Mouse (Mus musculus) thymus, adult 2 months (tissue): Measurements from ENCODE around the gene Cs. TPM values are rescaled to one million over a fixed set of nuclear protein-coding genes. Genes with fewer than 3 reads are reported as not detected.
"Not testable (repeated sequence)": the region's sequence is repeated elsewhere in the genome, so short reads cannot be mapped to it uniquely, and the experiment has no call there.

ENCODE experiments used
- DNase-seq: peaks from one replicate; pipeline ENCODE4 v3.0.0; 2021
- H3K27ac ChIP-seq: fragments of 200-500 bp; 2 replicates; pipeline ENCODE4 v1.5.1; 2012; ENCODE audit warnings: low read length, control low read depth; ENCODE audit not compliant: control insufficient read depth, insufficient read depth
- H3K27me3 ChIP-seq: fragments of 200-500 bp; 2 replicates; pipeline ENCODE4 v1.6.1; 2012; ENCODE audit warnings: mild to moderate bottlenecking, low read length, moderate library complexity, mixed read lengths; ENCODE audit not compliant: control insufficient read depth, insufficient read depth
- H3K36me3 ChIP-seq: fragments of 200-500 bp; 2 replicates; pipeline ENCODE4 v1.6.1; 2012; ENCODE audit warnings: mild to moderate bottlenecking, low read length, moderate library complexity; ENCODE audit not compliant: control insufficient read depth, insufficient read depth
- H3K4me1 ChIP-seq: fragments of 200-500 bp; replicated peaks from 2 replicates; pipeline ENCODE4 v1.6.1; 2012; ENCODE audit warnings: low read length; ENCODE audit not compliant: control insufficient read depth, insufficient read depth
- H3K4me3 ChIP-seq: fragments of 200-500 bp; 2 replicates; pipeline ENCODE4 v1.5.1; 2012; ENCODE audit warnings: mild to moderate bottlenecking, low read length, control low read depth, moderate library complexity; ENCODE audit not compliant: control insufficient read depth, insufficient read depth
- CTCF ChIP-seq: fragments of 200-500 bp; IDR thresholded peaks from 2 replicates; pipeline ENCODE4 v1.5.1; 2012; ENCODE audit warnings: mild to moderate bottlenecking, control low read depth, low read length, moderate library complexity, borderline replicate concordance; ENCODE audit not compliant: control insufficient read depth, poor library complexity, insufficient read depth; ENCODE audit errors: extremely low read depth
- POLR2A ChIP-seq: fragments of 200-500 bp; IDR thresholded peaks from 2 replicates; pipeline ENCODE4 v1.6.1; 2012; ENCODE audit warnings: mild to moderate bottlenecking, low read length, control low read depth, moderate library complexity; ENCODE audit not compliant: control insufficient read depth, poor library complexity, insufficient read depth; ENCODE audit errors: extremely low read depth
- WGBS: fragments of 180-500 bp; shearing (Covaris S2); methylation state at CpG from one replicate; pipeline ENCODE4 v1.1.7; 2018; 5-methylcytosine and 5-hydroxymethylcytosine counted together
- polyA plus RNA-seq: library from polyadenylated mRNA; depleted of rRNA; stranded (reverse); fragments of >200 nt; gene quantifications from 2 replicates; pipeline ENCODE4 v1.2.3, GENCODE M21; 2012; rRNA removed

Cs gene
- polyA plus RNA-seq, result 215 and 225 TPM in 2 replicates

DNA sequence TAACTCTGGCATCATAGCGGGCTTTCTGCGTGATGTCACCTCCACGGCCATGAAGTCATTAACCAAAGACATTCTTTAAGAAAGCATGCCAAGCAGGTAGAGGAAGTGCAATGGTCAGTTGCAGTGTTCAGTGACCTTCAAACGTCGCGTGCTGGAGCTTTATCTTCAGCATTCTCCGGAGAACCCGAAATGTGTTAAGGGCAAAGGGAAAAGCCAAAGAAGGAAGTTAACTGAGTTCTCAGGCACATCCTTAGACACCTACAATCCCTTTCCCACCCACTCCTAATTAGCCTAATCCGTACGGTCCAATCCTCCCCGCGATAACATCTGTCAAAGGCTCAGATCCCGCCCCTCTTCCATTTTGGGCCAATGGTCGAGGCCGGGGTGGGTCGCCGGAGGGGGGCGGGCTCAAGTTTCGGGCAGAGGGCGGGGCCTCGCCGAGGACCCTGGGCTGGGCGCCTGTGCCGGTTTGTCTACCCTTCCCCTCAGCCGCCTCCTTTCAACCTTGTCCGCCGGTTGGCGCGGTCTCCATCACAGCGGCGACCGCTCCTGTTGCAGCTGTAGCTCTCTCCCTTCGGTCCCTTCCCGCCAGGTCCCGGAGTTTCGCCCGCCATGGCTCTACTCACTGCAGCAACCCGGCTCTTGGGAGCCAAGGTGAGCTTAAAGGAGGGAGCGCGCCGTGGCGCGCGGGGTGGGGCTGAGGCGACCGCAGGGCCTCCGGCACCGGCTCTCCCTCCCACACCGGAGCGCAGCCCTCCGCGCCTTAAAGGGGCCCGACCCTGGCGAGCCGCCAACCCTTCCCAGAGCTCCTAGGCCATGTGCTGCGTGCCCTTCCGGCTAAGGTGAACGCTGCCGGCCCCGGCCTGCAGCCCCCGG, at the start of gene Cs:
Gene Cs (plus strand): TSS at position 429 of the 876 bp plus-strand sequence.
- no peaks in the 10 kb centered on the region for H3K27me3 ChIP-seq
- no peaks in the 10 kb centered on the region for H3K36me3 ChIP-seq
- DNase-seq, result peak; percentile 97
- TF ChIP-seq POLR2A (0 out of 2 replicates have a peak, but pooled peaks have one; percentile 30), CTCF (peak; percentile 59; the same call in 1 of the 2 replicates)
- H3K4me3 ChIP-seq, result peak within 1 kb of the TSS; percentile 76
- H3K27ac ChIP-seq, result peak within 1 kb of the TSS; percentile 82
- H3K4me1 ChIP-seq, result no peaks in the 10 kb centered on the region
- under 1% methylated on average over 61 of the region's 61 CpGs for WGBS

DNA sequence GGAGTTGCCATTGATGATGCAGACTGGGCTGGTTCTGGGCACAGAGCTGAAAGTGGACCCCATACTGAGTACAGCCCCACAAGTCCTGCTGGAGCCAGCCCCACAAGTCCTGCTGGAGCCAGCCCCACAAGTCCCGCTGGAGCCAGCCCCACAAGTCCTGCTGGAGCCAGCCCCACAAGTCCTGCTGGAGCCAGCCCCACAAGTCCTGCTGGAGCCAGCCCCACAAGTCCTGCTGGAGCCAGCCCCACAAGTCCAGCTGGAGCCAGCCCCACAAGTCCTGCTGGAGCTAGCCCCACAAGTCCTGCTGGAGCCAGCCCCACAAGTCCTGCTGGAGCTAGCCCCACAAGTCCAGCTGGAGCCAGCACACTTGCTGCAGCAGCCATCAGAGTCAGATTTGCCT, 46.9 kb upstream of the Cs start:
- DNase-seq, H3K27me3 ChIP-seq, H3K4me1 ChIP-seq, H3K27ac ChIP-seq, H3K4me3 ChIP-seq: not testable (repeated sequence)
- WGBS, result 67% methylated on average over 1 of the region's 1 CpGs
- peaks cover 34% of the 10 kb centered on the region for H3K36me3 ChIP-seq

DNA sequence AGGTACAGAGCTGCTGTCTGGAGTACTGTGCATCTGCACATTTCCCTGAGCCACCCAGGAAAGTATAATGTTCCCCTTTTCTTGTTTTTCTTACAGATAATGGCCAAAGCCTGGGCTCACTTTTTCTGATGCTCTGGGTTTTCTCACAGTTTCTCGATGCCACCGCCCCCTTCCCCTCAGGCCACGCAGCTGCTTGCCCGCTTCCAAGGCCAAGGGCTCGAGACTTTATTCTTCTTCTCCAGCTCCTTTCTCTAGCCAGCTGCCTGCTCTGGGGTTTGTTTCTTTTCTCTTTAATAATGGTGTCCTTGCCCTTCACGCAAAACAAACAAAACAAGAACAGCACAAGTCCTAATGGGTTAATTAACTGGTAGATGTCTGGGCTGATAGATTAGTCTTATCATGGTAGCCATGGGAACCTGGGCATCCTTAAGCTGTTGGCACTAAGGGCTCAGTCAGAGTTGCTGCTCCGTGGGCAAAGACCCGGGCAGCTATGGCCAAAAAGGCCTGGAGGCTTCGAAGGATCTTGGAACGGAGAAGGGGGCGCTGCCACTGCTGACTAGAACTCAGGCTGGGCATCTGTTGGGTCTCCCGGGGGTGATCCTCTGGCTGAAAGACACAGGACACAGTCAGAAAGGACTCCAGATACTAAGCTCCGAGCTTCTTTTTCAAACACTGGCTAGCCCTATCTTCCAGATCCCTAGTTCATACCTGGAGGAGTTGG, 41.0 kb upstream of the Cs start:
- Histone ChIP-seq H3K4me3 (no peak overlapping the region), H3K27me3 (no peaks in the 10 kb centered on the region), H3K27ac (no peak overlapping the region), H3K36me3 (peaks cover 12% of the 10 kb centered on the region), H3K4me1 (no peaks in the 10 kb centered on the region)
- WGBS, result 91% methylated on average over 13 of the region's 13 CpGs
- no peak for TF ChIP-seq POLR2A
- no peak for TF ChIP-seq CTCF
- no peak for DNase-seq

DNA sequence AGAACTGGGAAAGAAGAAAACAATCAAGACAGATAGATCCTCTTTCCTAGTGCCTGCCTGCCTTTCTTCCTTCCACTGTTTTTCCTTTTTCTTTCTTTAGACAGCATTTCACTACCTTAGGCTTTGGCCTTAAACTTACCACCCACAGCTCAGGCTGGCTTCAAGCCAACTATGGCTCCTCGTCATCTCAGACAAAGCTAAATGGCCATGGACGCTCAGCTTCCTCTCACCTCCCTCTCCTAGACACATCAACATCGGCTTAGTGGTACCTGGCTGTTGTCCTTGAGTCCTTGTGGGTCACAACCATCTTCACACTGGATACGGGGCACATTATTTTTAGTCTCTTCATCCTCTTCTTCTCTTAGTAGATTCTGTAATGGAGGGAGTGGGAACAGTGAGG, 40.3 kb upstream of the Cs start:
- no peak overlapping the region for H3K4me3 ChIP-seq
- DNase-seq, result no peak
- 95% methylated on average over 4 of the region's 4 CpGs for WGBS
- no peak overlapping the region for H3K27ac ChIP-seq
- H3K27me3 ChIP-seq, result no peaks in the 10 kb centered on the region
- no peaks in the 10 kb centered on the region for H3K4me1 ChIP-seq
- TF ChIP-seq POLR2A (no peak), CTCF (no peak)
- peaks cover 5% of the 10 kb centered on the region for H3K36me3 ChIP-seq

DNA sequence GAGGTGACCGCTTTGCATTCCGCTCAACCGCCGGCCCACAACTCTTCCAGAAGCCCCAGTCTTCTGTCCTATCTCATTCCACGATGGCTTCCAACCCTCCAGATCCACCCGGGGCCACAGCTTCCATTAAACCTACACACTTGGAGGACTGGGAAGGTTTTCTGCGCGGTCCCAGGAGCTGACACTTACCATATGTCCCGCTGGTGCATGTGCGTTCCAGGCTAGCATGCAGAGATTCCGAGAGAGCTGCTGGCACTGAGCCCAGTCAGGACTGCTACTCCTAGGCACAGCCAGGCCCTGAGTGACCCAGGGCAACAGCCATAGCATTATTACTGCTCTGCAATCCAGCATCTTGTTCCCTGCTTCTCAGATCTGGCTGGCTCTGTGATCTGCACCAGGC, 39.9 kb upstream of the Cs start:
- DNase-seq, result no peak
- Histone ChIP-seq H3K4me1 (no peaks in the 10 kb centered on the region), H3K27me3 (no peaks in the 10 kb centered on the region), H3K27ac (no peak overlapping the region), H3K4me3 (no peak overlapping the region), H3K36me3 (peaks cover under 1% of the 10 kb centered on the region)
- TF ChIP-seq POLR2A (no peak), CTCF (no peak)
- 94% methylated on average over 11 of the region's 11 CpGs for WGBS

DNA sequence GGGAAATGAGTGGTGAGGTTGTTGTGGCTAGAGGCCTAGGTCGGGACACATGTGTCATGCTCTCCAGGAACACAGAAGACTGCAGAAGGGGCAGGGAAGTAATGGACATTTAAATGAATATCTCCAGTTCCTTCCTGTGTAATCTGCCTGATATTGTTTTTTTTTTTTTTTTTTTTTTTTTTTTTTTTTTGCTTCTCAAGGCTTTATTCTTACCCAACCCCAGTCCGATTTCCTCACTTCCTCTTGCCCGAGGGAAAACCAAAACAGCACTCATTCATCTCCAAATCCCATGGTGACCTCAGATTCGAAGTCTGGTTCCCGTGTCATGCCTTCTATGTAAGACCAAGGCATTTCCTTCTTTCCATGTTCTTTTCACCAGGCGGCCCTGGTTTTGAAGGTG, 39.3 kb upstream of the Cs start:
- no peak for TF ChIP-seq CTCF
- no peak for TF ChIP-seq POLR2A
- no peaks in the 10 kb centered on the region for H3K27me3 ChIP-seq
- 55% methylated on average over 6 of the region's 6 CpGs for WGBS
- no peaks in the 10 kb centered on the region for H3K36me3 ChIP-seq
- no peak overlapping the region for H3K27ac ChIP-seq
- no peaks in the 10 kb centered on the region for H3K4me1 ChIP-seq
- no peak for DNase-seq
- H3K4me3 ChIP-seq, result no peak overlapping the region

DNA sequence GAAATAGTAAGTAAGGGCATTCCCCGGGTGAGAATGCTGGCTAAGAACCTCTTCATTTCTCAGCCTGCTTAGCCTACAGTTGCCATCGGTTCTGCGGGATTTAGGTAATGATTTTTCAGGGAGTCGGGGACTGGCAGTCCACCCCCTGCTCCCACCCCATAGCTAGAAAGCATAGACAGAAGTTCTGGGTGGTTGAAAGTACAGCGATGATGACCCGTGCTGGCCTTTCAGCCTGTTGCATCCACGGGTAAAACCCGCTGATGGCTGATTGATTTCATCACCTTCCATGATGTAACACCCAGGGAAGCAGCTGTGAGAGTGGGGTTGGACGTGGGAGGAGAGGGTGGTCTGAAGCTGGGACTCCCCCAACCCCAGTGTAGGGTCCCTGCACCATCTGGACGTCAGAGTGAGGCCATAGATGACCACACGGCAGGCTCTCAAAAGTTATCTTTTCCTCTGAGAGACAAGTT, 38.8 kb upstream of the Cs start, which contains the start of gene Il23a:
Gene Il23a (minus strand): TSS at position 51 of the 470 bp plus-strand sequence.
- WGBS, result 88% methylated on average over 11 of the region's 11 CpGs
- H3K27ac ChIP-seq, result no peak within 1 kb of the TSS
- H3K36me3 ChIP-seq, result no peaks in the 10 kb centered on the region

More for the DNA sequence above, 38.8 kb upstream of the Cs start, which contains the start of gene Il23a:
- Histone ChIP-seq H3K4me3 (no peak within 1 kb of the TSS), H3K4me1 (peaks cover under 1% of the 10 kb centered on the region), H3K27me3 (no peaks in the 10 kb centered on the region)
- DNase-seq, result no peak
- TF ChIP-seq CTCF (no peak), POLR2A (no peak)
